Mouse (Mus musculus) myocyte (in vitro differentiated cells): ENCODE measurements at regions not wholly inside any gene's neighbourhood (a gene's known extent, or its start where the extent isn't known, plus 50 kb on each side); places are given as distances from the start of the nearest gene placed in this dataset.

ENCODE experiments used
- H3K27me3 ChIP-seq: one replicate; pipeline ENCODE4 v1.6.1; 2011; ENCODE audit not compliant: control insufficient read depth, insufficient read depth, insufficient read length
- H3K36me3 ChIP-seq: one replicate; pipeline ENCODE4 v1.6.1; 2011; ENCODE audit not compliant: control insufficient read depth, insufficient read depth
- H3K4me2 ChIP-seq: one replicate; pipeline ENCODE4 v1.6.1; 2011; ENCODE audit warnings: low read depth, control low read depth
- H3K4me3 ChIP-seq: one replicate; pipeline ENCODE4 v1.5.1; 2011; ENCODE audit warnings: mild to moderate bottlenecking, control low read depth, moderate library complexity
- H3K79me2 ChIP-seq: one replicate; pipeline ENCODE4 v1.6.1; 2011; ENCODE audit not compliant: control insufficient read depth, insufficient read depth
- H3ac ChIP-seq: one replicate; pipeline ENCODE4 v1.6.1; 2011; ENCODE audit not compliant: control insufficient read depth, insufficient read length
- CEBPB ChIP-seq: IDR thresholded peaks from 2 replicates; pipeline ENCODE4 v1.6.1; 2011; ENCODE audit warnings: mild to moderate bottlenecking, moderate library complexity; ENCODE audit not compliant: poor library complexity, insufficient read depth, severe bottlenecking
- E2F4 ChIP-seq: IDR thresholded peaks from one replicate; pipeline ENCODE4 v1.6.1; 2011; ENCODE audit warnings: mild to moderate bottlenecking, control low read depth, moderate library complexity; ENCODE audit not compliant: insufficient read depth
- MAX ChIP-seq: IDR thresholded peaks from one replicate; pipeline ENCODE4 v1.6.1; 2011; ENCODE audit warnings: low read depth, mild to moderate bottlenecking, control low read depth
- MYOD1 ChIP-seq, 3 experiments: IDR thresholded peaks; one replicate each; pipeline ENCODE4 v1.6.1; 2011; ENCODE audit warnings: control low read depth in 2 of 3, low read depth in 2 of 3, mild to moderate bottlenecking in 2 of 3, moderate library complexity in 1 of 3; ENCODE audit not compliant: insufficient read length in 2 of 3, control insufficient read depth in 1 of 3
- MYOG ChIP-seq, 3 experiments: IDR thresholded peaks; one replicate each; pipeline ENCODE4 v1.6.1; 2011; ENCODE audit warnings: control low read depth in 2 of 3, low read depth in 2 of 3, mild to moderate bottlenecking in 2 of 3; ENCODE audit not compliant: insufficient read length in 2 of 3, control insufficient read depth in 1 of 3, insufficient read depth in 1 of 3
- POLR2A ChIP-seq: IDR thresholded peaks from one replicate; pipeline ENCODE4 v1.6.1; 2011; ENCODE audit warnings: low read depth, mild to moderate bottlenecking, control low read depth, moderate library complexity; ENCODE audit not compliant: insufficient read length
- POLR2AphosphoS2 ChIP-seq: IDR thresholded peaks from one replicate; pipeline ENCODE4 v1.6.1; 2011; ENCODE audit warnings: low read depth, control low read depth; ENCODE audit not compliant: insufficient read length
- REST ChIP-seq: IDR thresholded peaks from one replicate; pipeline ENCODE4 v1.6.1; 2011; ENCODE audit warnings: mild to moderate bottlenecking, control low read depth, moderate library complexity; ENCODE audit not compliant: insufficient read depth, insufficient read length
- SRF ChIP-seq: IDR thresholded peaks from one replicate; pipeline ENCODE4 v1.6.1; 2011; ENCODE audit warnings: low read depth; ENCODE audit not compliant: control insufficient read depth, insufficient read length
- TCF12 ChIP-seq: IDR thresholded peaks from one replicate; pipeline ENCODE4 v1.6.1; 2011; ENCODE audit warnings: mild to moderate bottlenecking, control low read depth; ENCODE audit not compliant: poor library complexity, insufficient read depth, severe bottlenecking
- TCF3 ChIP-seq: IDR thresholded peaks from one replicate; pipeline ENCODE4 v1.6.1; 2011; ENCODE audit warnings: low read depth, control low read depth; ENCODE audit not compliant: insufficient read length
- USF1 ChIP-seq: IDR thresholded peaks from one replicate; pipeline ENCODE4 v1.6.1; 2011; ENCODE audit warnings: low read depth, mild to moderate bottlenecking, control low read depth, moderate library complexity

DNA sequence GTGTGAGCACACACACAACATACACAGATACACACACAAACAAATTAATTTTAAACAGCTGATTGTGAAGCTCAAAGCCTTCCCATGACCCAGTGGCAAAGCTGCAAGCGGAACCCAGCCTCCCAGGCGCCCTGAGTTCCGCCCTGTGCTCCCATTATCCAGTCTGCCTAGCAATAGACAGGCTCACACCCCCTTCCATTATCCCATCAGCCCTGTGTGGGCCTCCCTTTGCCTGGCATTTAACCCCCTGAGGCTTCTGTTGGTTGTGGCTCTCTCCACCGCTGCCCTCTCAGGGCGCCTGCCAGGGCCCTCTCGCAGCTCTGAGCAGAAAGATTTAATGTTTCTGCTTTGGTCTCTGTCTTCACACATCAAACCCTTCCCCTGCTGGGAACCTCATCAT lies 166.4 kb downstream of the Cct6b start:
- no peaks in the 10 kb centered on the region for H3K36me3 ChIP-seq
- H3K4me3 ChIP-seq = no peak overlapping the region
- peaks cover 4% of the 10 kb centered on the region for H3K27me3 ChIP-seq
- H3K79me2 ChIP-seq = no peaks in the 10 kb centered on the region
- no peak overlapping the region for H3K4me2 ChIP-seq
- no peak for TF ChIP-seq CEBPB
- TF ChIP-seq MYOG (IDR thresholded peaks at IDR 0.05; ENCODE audit: control insufficient read depth in 1 of 3, insufficient read depth in 1 of 3, insufficient read length in 2 of 3, low read depth in 2 of 3) = no peak
- no peak for TF ChIP-seq USF1
- no peak for TF ChIP-seq TCF3
- TF ChIP-seq TCF12 = no peak
- no peak for TF ChIP-seq POLR2AphosphoS2
- no peak for TF ChIP-seq MYOD1 (IDR thresholded peaks at IDR 0.05; ENCODE audit: control insufficient read depth in 1 of 3, insufficient read length in 2 of 3, low read depth in 2 of 3)
- no peak overlapping the region for H3ac ChIP-seq

DNA sequence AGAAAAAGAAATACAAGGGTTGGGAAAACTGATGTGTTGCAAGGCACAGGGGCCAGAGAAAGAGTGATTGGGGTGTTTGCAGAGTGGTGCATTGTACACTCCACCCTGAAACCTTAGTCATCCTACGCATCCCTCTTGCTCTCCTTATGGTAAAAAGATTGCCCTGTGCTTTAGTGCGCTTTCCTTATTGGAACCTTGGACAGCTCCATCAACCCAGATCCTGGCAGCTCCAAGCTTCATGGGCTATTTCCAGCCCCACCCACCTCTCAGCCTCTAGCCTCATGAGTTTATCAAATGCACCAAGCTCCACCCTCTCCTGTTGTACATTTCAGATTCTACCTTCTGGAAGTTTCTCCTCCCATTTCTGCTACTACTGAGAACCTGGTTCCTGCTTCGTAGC lies 167.3 kb downstream of the Cct6b start:
- no peaks in the 10 kb centered on the region for H3K27me3 ChIP-seq
- no peaks in the 10 kb centered on the region for H3K36me3 ChIP-seq
- no peak overlapping the region for H3K4me3 ChIP-seq
- no peaks in the 10 kb centered on the region for H3K79me2 ChIP-seq
- TF ChIP-seq SRF (no peak), POLR2AphosphoS2 (no peak), E2F4 (no peak)
- H3K4me2 ChIP-seq = no peak overlapping the region
- no peak overlapping the region for H3ac ChIP-seq

DNA sequence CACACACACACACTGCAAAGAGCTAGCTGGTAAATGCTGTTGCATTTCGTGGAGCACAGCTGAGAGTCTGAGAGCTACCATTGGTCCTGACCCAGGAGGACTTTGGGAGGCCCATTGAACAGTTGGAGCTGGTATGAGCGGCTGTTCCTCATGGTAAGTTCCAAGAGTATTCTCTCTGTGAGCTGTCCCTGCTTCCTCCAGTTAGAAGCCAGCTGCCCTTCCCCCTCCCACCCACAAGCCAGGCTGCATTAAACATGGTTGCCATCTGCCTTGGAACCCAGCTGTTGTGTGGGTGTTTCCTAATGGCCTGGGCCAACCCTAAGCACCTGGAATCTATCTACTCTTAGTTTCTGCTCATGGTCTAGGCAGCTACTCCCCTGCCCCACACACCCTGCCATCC lies 174.4 kb downstream of the Cct6b start:
- Histone ChIP-seq H3K27me3 (no peaks in the 10 kb centered on the region), H3K79me2 (no peaks in the 10 kb centered on the region)
- TF ChIP-seq E2F4 (no peak), SRF (no peak), POLR2AphosphoS2 (no peak), USF1 (no peak), TCF3 (no peak), POLR2A (no peak), MAX (no peak), MYOD1 (IDR thresholded peaks at IDR 0.05; ENCODE audit: control insufficient read depth in 1 of 3, insufficient read length in 2 of 3, low read depth in 2 of 3) (no peak), TCF12 (no peak), MYOG (IDR thresholded peaks at IDR 0.05; ENCODE audit: control insufficient read depth in 1 of 3, insufficient read depth in 1 of 3, insufficient read length in 2 of 3, low read depth in 2 of 3) (no peak), CEBPB (no peak), REST (no peak)

DNA sequence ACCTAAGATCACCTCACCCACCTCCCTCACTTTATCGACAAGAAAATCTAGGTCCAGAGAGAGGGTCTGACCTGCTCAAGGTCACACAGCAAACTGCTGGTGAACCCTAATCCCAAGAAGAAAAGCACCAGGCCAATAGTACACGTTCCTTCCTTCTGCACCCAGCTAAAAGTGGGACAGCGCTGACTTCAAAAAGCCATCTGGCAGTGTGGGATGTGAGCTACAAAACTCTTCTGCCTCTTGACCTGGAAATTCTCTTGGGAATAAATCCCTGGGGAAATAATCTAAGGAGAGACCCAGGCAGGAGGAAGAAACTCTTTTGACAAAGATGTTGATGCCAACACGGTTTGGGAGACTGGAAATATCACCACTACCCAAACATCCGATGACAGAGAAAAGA lies 175.4 kb downstream of the Cct6b start:
- Histone ChIP-seq H3K4me3 (no peak overlapping the region), H3K79me2 (no peaks in the 10 kb centered on the region), H3K27me3 (no peaks in the 10 kb centered on the region), H3K4me2 (no peak overlapping the region), H3ac (no peak overlapping the region), H3K36me3 (no peaks in the 10 kb centered on the region)
- TF ChIP-seq CEBPB = no peak
- TF ChIP-seq POLR2A = no peak
- TF ChIP-seq TCF12 = no peak
- TF ChIP-seq MAX = no peak
- TF ChIP-seq USF1 = no peak
- TF ChIP-seq SRF = no peak

More for the DNA sequence above, 174.4 kb downstream of the Cct6b start:
- Histone ChIP-seq H3K4me2 (no peak overlapping the region), H3ac (no peak overlapping the region), H3K36me3 (no peaks in the 10 kb centered on the region), H3K4me3 (no peak overlapping the region)

DNA sequence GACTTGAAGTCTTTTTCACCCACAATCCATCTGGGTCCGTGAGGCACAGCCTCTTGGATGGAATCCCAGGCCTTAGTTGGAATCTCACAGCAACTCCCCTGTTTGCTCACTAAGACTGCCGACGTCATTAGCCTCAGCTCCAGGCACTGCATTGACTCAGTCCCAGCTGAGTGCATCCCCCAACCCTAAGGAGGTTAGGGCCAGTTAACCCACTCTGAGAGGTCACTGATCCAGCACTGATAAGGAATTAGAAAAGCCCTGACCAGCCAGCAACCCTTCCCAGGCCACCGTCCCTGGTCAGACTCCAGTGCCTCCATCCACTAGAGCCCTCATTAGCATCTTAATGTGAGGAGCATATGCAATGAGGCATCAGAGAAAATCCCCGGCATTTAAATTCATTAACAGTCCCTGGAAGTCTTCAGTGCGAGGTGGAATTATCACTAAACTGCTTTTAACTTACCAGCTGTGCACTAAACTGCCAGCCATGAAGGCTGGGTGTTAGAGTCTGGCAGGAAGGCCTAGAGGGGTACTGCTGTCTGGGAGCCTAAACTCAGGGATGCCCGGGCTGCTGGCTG lies 184.2 kb downstream of the Cct6b start:
- no peak overlapping the region for H3ac ChIP-seq
- no peaks in the 10 kb centered on the region for H3K79me2 ChIP-seq
- no peak overlapping the region for H3K4me3 ChIP-seq
- H3K4me2 ChIP-seq = no peak overlapping the region
- no peak for TF ChIP-seq MYOG (IDR thresholded peaks at IDR 0.05; ENCODE audit: control insufficient read depth in 1 of 3, insufficient read depth in 1 of 3, insufficient read length in 2 of 3, low read depth in 2 of 3)
- no peak for TF ChIP-seq MAX
- no peak for TF ChIP-seq POLR2AphosphoS2
- TF ChIP-seq POLR2A = no peak
- no peak for TF ChIP-seq REST
- no peak for TF ChIP-seq MYOD1 (IDR thresholded peaks at IDR 0.05; ENCODE audit: control insufficient read depth in 1 of 3, insufficient read length in 2 of 3, low read depth in 2 of 3)
- no peak for TF ChIP-seq CEBPB
- H3K36me3 ChIP-seq = no peaks in the 10 kb centered on the region
- no peaks in the 10 kb centered on the region for H3K27me3 ChIP-seq
